Mouse (Mus musculus) spleen, adult 2 months (tissue): ENCODE measurements around the gene Ifit2.

Experiments
- CTCF ChIP-seq: fragments of 200-500 bp; IDR thresholded peaks from 2 replicates; pipeline ENCODE4 v1.5.1; 2011; ENCODE audit warnings: mild to moderate bottlenecking, inconsistent platforms; ENCODE audit not compliant: insufficient read depth, insufficient read length, insufficient replicate concordance; ENCODE audit errors: extremely low read depth
- POLR2A ChIP-seq: fragments of 200-500 bp; IDR thresholded peaks from 2 replicates; pipeline ENCODE4 v1.6.1; 2011; ENCODE audit warnings: low read depth, low read length, inconsistent platforms

- no peak for TF ChIP-seq POLR2A
- TF ChIP-seq CTCF, result no peak
Measured at GRCm38 (mm10) chr19:34505161-34505721, 45.3 kb upstream of the Ifit2 start.
